Mouse (Mus musculus): ENCODE results near the gene Mep1a.
A peak's percentile ranks its signal among the peaks of the same experiment; 100 is the strongest.
"Not testable (repeated sequence)": the region's sequence is repeated elsewhere in the genome, so short reads cannot be mapped to it uniquely, and the experiment has no call there.

Mep1a gene

GRCm38 (mm10) chr17:43502592-43502991 is at the start of gene Mep1a:
TSS of gene Mep1a (minus strand) at chr17:43502812.
- no peak for DNase-seq

DNA sequence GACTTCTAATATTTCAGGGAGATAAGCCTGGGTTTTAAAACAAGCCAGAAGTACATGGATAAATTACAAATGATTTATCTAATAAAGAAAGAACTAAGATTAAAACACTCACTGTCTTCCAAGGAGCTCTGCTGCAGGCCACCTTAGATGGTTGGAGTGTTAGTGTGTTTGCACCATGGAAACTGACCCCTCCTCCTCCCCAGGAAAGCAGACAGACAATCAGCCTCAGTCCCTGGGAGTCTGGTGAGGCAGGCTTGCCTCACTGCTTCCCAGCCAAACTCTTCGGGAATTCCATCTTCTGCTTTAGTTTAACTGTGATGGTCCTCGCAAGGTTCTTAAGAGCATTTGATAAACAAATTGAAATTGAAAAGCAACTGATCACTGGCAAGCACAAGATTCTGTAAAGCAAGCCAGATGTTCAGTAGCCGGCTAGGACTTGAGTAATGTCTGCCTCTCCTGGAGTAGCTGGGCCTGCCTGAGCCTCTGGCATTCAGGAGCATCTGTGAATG is 48.6 kb upstream of the Mep1a start:
- no peak for DNase-seq

- DNase-seq = no peak
These were observed 41.4 kb upstream of the Mep1a start for GRCm38 (mm10) chr17:43544040-43544439.

DNA sequence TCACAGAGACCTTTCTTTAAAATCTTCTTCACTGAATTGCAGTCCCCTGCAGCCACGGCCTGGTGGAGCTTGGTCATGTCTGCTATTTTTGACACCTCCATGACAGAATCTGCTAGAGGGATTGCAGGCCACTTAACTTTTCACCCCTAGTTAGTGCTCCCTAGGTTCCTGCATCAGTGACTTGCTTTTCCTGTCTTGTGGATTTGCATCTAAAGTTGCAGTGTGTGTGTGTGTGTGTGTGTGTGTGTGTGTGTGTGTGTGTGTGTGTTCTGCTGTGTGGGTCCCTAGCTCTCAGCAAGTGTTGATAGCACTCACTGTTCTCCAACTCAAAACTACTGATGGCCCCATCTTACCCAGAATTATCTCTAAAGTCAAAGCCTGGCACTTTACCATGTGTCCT is 40.9 kb upstream of the Mep1a start, which contains the start of gene Ankrd66:
Ankrd66 (minus strand) TSS at position 101 of the 400 bp plus-strand sequence.
- DNase-seq = no peak

GRCm38 (mm10) chr17:43538767-43539166 is 36.2 kb upstream of the Mep1a start:
- DNase-seq = peak in 1 of 2 experiments; percentile 4

GRCm38 (mm10) chr17:43536841-43537240 is 34.2 kb upstream of the Mep1a start:
- not testable (repeated sequence) for DNase-seq

GRCm38 (mm10) chr17:43534362-43535222 is 32.0 kb upstream of the Mep1a start:
- peak; percentile 65 to 72 for DNase-seq

DNA sequence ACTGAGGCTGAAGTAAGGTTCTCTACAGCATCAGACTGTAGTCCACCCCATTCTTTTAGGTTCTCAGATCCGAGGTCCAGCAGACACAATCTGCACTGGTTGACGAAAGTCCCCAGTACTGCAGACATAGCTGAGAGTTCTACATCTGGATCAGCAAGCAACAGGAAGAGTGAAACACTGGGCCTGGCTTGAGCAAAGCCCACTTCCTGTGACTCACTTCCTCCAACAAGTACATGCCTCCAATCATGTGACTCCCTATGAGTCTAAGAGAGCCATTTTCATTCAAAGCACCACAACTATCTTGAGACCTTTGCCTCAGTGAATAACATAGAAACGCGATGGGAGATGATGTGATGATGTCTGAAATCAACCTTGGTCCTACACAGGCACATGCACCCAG is 28.6 kb upstream of the Mep1a start:
- DNase-seq = no peak

GRCm38 (mm10) chr17:43530507-43530906 is 27.9 kb upstream of the Mep1a start:
- no peak for DNase-seq

DNA sequence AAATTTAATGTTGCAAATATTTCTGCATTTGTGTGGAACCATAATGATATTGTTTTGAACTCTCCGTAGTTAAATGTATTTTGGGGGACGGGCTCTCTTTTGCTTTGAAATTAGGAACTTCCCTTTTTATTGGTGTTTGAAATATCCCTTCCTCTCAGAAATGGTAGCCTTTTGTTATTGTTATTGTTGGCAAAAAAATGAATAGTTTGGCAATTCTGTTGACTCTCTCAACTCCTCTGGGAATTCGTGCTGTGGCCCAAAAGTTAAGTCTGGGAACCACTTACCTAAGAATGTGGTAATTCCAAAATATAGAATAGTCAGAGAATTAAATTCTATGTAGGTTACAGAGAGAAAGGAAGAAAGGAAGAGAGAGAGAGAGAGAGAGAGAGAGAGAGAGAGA is 17.6 kb upstream of the Mep1a start:
- DNase-seq = no peak

- peak; percentile 26 to 72 for DNase-seq
These were observed 16.2 kb upstream of the Mep1a start for GRCm38 (mm10) chr17:43518644-43519409.

GRCm38 (mm10) chr17:43510782-43511181 is 8.2 kb upstream of the Mep1a start:
- DNase-seq = no peak

DNA sequence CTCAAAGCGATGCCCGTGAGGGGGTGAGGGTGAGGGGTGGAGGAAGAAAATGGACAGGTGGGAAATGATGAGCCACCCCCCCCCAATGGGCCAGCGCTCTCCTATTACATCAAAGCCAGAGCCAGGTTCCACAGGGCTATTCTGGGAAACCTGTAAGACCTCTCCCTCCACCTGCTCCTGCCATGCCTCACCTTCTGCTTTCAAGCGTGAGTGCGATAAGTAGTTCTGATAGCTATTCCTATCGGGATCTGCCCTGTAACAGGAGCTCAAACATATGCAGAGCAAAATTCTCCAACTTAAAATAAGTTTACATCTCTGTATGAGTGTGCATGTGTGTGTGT is 2.0 kb upstream of the Mep1a start:
- DNase-seq = no peak

DNA sequence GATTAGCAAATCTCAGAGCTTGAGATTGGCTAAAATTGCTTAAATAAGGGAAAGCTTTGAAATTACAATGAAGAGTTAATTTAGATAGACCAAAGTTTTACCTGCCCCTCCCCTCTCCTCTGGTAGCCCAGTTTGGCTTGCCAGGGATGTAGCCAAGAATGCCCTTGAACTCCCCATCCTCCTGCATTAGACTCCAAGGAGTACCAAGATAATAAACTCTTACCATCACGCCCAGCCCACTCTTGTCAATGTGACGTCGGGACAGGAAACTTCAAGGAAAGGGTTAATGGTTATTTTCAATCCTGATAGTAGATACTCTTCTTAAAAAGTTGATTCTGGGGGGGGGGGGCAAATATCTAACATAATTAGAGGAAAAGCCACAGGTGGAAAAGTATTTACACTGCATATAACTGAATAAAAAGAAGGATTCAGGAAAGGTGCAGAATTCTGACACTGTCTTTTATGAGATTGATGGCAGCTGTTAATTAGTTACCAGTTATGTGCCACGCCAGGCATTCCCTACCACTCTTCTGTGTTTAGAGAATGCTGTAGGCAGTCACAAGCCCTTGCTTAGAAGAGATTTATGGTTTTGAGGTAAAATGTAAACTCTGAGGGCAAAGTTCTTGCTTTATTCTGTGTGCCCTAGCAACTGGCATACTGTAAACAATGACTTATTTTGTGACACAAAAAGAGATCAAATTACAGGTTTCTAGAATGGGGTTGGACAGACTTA is 1.4 kb upstream of the Mep1a start:
- DNase-seq = no peak

DNA sequence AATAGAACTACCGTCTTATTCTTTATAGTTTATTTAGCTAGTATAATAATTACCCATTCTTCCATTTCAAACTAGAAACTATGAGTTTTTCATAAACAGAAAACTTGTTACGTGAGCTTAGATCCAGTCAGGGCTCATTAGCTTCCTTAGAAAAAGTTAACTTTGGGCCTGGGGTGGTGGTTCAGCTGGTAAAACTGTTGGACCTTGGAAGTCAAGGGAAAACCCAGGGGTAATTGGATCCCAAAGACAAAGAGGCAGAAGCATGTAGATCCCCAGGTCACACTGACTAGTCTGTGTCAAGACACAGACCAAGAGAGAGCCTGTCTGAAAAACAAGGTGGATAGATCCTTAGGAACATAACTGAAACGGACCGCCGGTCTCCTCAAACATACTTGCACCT is 981 bp downstream of the Mep1a start:
- no peak for DNase-seq

DNA sequence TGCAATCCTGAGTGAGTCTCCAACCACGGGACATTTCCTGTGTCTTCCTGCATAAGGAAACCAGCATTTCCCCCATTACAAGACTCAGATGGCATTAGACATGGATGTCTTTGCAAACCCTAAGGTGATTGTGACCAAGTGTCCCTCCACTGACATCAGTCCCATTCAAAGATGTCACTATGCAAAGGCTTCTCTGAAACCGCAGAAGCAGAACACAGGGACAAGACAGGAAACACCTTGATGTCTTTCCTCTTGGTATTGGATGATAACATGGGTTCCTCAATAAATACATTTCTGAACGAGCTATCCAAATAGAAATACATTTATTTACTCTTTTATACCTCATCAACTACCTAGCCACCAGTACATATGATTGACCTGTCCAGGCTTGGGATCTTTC is 1.4 kb downstream of the Mep1a start:
- no peak for DNase-seq

- no peak for DNase-seq
These were observed 2.1 kb downstream of the Mep1a start for GRCm38 (mm10) chr17:43500513-43500912.

DNA sequence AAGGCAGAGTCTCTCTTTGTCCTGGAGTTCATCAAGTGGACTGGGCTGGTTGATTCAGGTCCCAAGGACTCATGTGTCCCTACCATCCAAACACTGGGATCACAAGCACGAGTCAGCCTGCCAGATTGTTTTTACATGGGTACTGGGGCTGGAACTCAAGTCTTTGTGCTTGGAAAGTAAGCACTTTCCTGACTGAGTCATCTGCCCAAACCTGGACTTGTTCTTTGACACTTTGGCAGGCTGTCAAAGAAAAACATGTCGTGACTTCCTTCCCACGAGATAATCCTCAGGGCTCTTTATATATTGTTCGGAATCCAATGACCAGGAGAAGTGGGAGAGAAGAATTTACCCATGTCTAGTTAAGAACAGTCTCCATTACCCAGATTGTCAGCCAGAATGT is 5.1 kb downstream of the Mep1a start:
- DNase-seq = no peak

DNA sequence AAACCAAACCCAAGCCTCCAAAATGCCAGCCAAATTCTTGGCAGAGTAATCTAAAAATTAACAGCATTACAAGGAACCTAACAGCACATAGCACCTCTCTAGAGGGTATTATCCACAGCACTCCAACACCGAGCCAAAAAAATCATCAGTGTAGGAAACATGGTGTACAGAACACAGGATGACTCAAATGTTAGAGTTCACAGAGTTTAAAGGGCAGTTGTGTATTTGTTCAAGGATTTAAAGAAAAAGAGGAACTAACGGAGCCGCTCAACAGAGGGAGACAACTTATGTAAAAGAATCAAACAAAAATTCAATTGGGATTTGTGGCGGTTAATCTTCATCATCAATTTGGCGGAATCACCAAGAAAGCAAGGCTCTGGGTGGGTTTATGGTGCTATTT is 7.1 kb downstream of the Mep1a start:
- DNase-seq = no peak

- DNase-seq = not testable (repeated sequence)
These were observed 12.2 kb downstream of the Mep1a start for GRCm38 (mm10) chr17:43490371-43490770.

DNA sequence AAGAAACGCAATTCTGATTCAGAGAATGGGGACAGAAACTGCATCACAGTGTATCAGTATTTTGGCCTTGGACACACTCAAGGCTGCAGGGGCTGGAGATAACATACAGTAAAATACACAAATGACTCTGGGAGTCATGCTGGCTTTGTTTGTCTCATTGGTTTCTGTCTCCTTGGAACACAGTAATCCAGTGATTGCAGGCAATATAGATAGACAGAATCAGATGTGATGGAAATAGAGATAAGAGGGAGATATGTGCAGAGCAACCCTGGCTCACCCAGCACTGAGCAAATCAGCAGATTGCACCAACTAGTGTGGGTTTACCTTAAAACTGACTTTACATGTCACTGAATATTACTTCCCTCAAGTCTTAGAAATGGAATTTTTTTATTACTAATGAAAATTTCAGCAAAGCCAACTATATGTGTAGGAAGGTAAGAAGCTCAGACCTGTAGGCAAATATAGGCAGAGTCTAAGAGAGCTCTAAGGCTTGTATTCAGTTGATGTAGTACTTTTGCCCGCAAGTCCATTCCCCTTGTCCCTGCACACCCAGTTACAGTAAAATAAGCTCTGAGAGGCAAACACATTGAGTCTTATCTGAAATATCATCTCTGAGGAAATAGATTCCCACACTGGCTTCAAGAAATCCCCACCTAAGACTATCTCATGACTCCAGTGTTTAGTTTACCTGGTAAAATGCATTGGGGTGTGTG is 14.0 kb downstream of the Mep1a start:
- DNase-seq = no peak

DNA sequence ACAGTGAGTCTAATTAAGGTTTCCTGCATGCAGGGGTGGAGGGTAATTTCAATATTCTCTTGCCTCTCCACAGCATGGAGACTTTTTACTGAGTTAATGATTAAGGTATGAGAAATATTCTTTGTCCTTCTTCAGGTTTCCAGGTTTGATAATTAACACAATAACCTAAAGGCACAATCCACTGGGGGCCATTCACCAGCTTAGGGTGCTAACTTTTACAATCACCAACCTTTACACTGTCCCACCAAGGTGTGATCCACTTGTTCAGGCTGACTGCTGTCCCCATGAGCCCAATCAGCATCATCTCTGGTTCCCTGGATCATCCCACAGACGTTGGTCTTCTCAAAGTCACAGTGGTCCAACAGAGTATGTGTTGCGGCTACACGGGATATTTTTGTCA is 16.6 kb downstream of the Mep1a start:
- DNase-seq = no peak

DNA sequence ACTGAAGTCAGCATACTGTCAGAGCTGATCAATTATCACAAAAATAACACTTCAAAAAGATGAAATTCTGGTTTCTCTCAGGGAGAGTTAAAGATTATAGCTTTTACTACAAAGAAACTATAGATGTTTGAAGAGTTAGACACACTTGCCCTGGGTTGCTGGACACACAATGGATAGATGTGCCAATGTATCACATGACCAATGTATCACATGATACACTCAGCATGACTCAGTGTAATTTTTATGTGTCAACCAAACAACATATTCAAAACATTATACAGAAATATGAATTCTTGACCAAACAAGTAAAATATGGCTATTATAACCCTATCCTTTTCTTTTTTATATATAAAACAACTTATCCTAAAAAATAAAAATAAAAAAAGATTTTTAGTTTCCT is 25.0 kb downstream of the Mep1a start:
- no peak for DNase-seq
